Mouse (Mus musculus) G1E (cell line): Measurements from ENCODE around the gene Fam25c.

Experiments used
- CTCF ChIP-seq: IDR thresholded peaks from 2 replicates; pipeline ENCODE4 v1.5.1; 2012; ENCODE audit warnings: low read depth, low read length, inconsistent platforms, mixed read lengths
- GATA1 ChIP-seq: IDR thresholded peaks from 2 replicates; pipeline ENCODE4 v1.6.1; 2012; ENCODE audit warnings: borderline replicate concordance, low read length, inconsistent platforms, mixed read lengths
- POLR2AphosphoS5 ChIP-seq: IDR thresholded peaks from 2 replicates; pipeline ENCODE4 v1.6.1; 2012; ENCODE audit warnings: low read depth, low read length, inconsistent platforms; ENCODE audit not compliant: insufficient replicate concordance

DNA sequence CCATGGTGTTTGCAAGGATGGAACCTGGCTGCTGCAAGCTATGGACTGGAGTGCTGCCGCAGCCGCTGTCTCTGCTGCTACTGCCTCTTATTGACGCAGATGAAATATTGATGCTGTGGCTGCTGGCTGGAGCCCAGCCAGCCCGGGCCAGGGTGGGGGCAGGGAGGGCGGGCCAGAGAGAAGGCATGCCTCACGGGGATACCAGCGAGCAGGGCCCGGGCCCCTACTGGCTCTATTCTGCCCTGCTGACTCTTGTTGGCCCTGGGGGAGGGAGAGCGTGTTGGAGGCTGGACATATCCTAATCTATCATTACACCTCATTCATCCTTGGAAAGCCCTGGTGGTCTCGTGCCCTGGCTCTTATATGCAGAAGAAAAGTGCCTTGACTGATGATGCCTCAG lies 19.3 kb upstream of the Fam25c start, which contains the start of gene Sncg:
- no peak for TF ChIP-seq CTCF
- TF ChIP-seq POLR2AphosphoS5: no peak
- TF ChIP-seq GATA1: no peak
